ENCODE assay signal across 8 mouse cellular contexts in the genomic region with DNA sequence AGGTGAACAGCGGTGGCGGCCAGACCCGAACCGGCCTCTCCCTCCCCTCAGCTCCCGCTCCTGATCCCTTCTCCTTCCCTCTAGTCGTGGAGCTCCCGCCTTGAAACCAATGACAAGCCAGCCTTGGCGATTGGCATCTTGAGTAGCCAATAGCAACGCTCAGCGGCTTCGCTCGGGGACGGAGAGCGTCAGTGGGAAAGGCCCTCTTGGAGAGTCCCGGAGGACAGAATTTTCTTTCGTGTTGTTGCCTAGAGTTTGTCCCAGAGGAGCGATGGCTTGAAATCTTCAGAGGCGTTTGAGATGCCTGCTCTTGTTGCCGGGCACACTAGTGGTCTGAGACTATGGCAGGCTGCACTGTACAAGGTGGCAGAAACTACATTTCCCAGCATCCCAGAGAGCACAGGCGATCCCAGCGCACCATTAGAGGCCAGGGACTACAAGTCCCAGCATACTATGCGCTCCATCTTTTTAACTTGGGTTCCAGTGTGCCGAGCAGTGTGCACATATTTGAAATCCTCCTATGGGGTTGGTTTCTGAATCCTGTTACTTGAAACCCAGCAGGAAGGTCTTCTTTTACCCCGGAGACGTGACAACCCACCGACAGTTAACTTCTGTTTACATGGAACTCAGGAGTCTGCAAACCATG. TPM values are rescaled to one million over a fixed set of nuclear protein-coding genes. Genes with fewer than 3 reads are reported as not detected.
DNase-seq lines count a peak whose midpoint lies in the region; ATAC-seq lines count a peak whose summit lies in the region.

A gene (minus strand): TSS at position 179 of the 646 bp plus-strand sequence.
A gene (plus strand): TSS at position 454 of the 646 bp plus-strand sequence.

- H3K9me3 ChIP-seq in heart, embryonic 10.5 days, result no peaks in the 10 kb centered on the region
- no peaks in the 10 kb centered on the region for H3K9me3 ChIP-seq in kidney, embryonic 15.5 days (replicated peaks)

- peak within 1 kb of the TSS; percentile 79 for H3K4me2 ChIP-seq in kidney, embryonic 15.5 days

- 0% methylated on average over 26 of the region's 26 CpGs for WGBS in heart, embryonic 10.5 days
- under 1% methylated on average over 26 of the region's 26 CpGs for WGBS in kidney, embryonic 15.5 days

- peak within 1 kb of the TSS; percentile 95 for H3K27ac ChIP-seq in heart, embryonic 10.5 days
- peak within 1 kb of the TSS; percentile 76 for H3K27ac ChIP-seq in kidney, embryonic 15.5 days

- H3K4me3 ChIP-seq in heart, embryonic 10.5 days, result peak within 1 kb of the TSS; percentile 96
- peak within 1 kb of the TSS; percentile 98 for H3K4me3 ChIP-seq in kidney, embryonic 15.5 days (replicated peaks)

- H3K36me3 ChIP-seq in heart, embryonic 10.5 days, result no peaks in the 10 kb centered on the region
- no peaks in the 10 kb centered on the region for H3K36me3 ChIP-seq in kidney, embryonic 15.5 days

- H3K4me1 ChIP-seq in heart, embryonic 10.5 days, result peaks cover 15% of the 10 kb centered on the region
- peaks cover 19% of the 10 kb centered on the region for H3K4me1 ChIP-seq in kidney, embryonic 15.5 days

- DNase-seq in B cell, adult 2 months, result peak; percentile 86 to 87
- peak; percentile 99 for DNase-seq in brain, adult 2 months (ENCODE audit: low read depth, low spot score)
- peak; percentile 98 for DNase-seq in heart, embryonic 10.5 days (ENCODE audit: low spot score)
- peak; percentile 95 for DNase-seq in liver
- peak; percentile 92 to 94 for DNase-seq in spleen, postnatal 4 days (ENCODE audit: low spot score in 2 of 2)

- peak; percentile 95 for ATAC-seq in erythroblast, adult 5-6 weeks (replicated peaks; ENCODE audit: low FRiP score, poor library complexity, severe bottlenecking)
- ATAC-seq in kidney, embryonic 15.5 days (replicated peaks; ENCODE audit: low FRiP score), result peak; percentile 97
- ATAC-seq in monocyte, adult 5-6 weeks (replicated peaks; ENCODE audit: insufficient number of reproducible peaks, low FRiP score, low TSS enrichment, poor library complexity, severe bottlenecking), result peak; percentile 91

- peak within 1 kb of the TSS; percentile 92 for H3K9ac ChIP-seq in kidney, embryonic 15.5 days

- no peaks in the 10 kb centered on the region for H3K27me3 ChIP-seq in heart, embryonic 10.5 days (ENCODE audit: insufficient read depth, poor library complexity, severe bottlenecking)
- H3K27me3 ChIP-seq in kidney, embryonic 15.5 days, result no peaks in the 10 kb centered on the region

RNA-seq across cellular contexts. Expression of the first gene that starts in this region (rescaled TPM):
- total RNA-seq in erythroblast, adult 5-6 weeks (2015; ENCODE audit: low replicate concordance), result 6.9 and 20.5 TPM in 2 replicates
- 2.9 and 3.7 TPM in 2 replicates for total RNA-seq in erythroblast, adult 5-6 weeks (2017; ENCODE audit: low replicate concordance)
- 69.7 and 73.6 TPM in 2 replicates for polyA plus RNA-seq in heart, embryonic 10.5 days (2016; fragmentation: Nextera tagmentation; extraction: Ambion mirVana)
- 61.5 and 64.7 TPM in 2 replicates for polyA plus RNA-seq in kidney, embryonic 15.5 days (2015; fragmentation: Nextera tagmentation; extraction: Ambion mirVana)
- total RNA-seq in monocyte, adult 5-6 weeks (2017), result 3.1 to 7.8 TPM (median 4.1 TPM) in 3 replicates

RNA-seq across cellular contexts. Expression of the second gene that starts in this region (rescaled TPM):
- 4.6 and 6.1 TPM in 2 replicates for total RNA-seq in erythroblast, adult 5-6 weeks (2015; ENCODE audit: low replicate concordance)
- 2.6 and 5.6 TPM in 2 replicates for total RNA-seq in erythroblast, adult 5-6 weeks (2017; ENCODE audit: low replicate concordance)
- 41.3 and 45.9 TPM in 2 replicates for polyA plus RNA-seq in heart, embryonic 10.5 days (2016; fragmentation: Nextera tagmentation; extraction: Ambion mirVana)
- 42.9 and 43.6 TPM in 2 replicates for polyA plus RNA-seq in kidney, embryonic 15.5 days (2015; fragmentation: Nextera tagmentation; extraction: Ambion mirVana)
- 5.7 to 10.7 TPM (median 8.9 TPM) in 3 replicates for total RNA-seq in monocyte, adult 5-6 weeks (2017)

Comparison
In these comparisons a context has a peak if more than half of its experiments do, and no peak if none do; other contexts are left out.
1. Peak in every context shown above with its lines: DNase-seq, ATAC-seq, H3K4me3 ChIP-seq and H3K27ac ChIP-seq.